Mouse (Mus musculus) cerebellum, adult 9-11 months (tissue): ENCODE results near the gene Ing1.
A peak's percentile ranks its signal among the peaks of the same experiment; 100 is the strongest.

ENCODE experiments used
- DNase-seq: peaks from one replicate; pipeline ENCODE4 v3.0.0; 2022

Gene Ing1

GRCm38 (mm10) chr8:11554799-11555719, at the start of gene Ing1:
TSS of gene Ing1 (plus strand) at chr8:11555571.
- DNase-seq: peak; percentile 97

- no peak for DNase-seq
These were observed 49.3 kb upstream of the Ing1 start for GRCm38 (mm10) chr8:11506074-11506473.

- DNase-seq: no peak
These were observed 48.6 kb upstream of the Ing1 start for GRCm38 (mm10) chr8:11506802-11507201.

GRCm38 (mm10) chr8:11508880-11509279, 46.5 kb upstream of the Ing1 start:
- no peak for DNase-seq

GRCm38 (mm10) chr8:11510971-11511370, 44.4 kb upstream of the Ing1 start:
- DNase-seq: no peak

GRCm38 (mm10) chr8:11512711-11513110, 42.7 kb upstream of the Ing1 start:
- no peak for DNase-seq

GRCm38 (mm10) chr8:11513247-11513646, 42.1 kb upstream of the Ing1 start:
- DNase-seq: no peak

- no peak for DNase-seq
These were observed 39.1 kb upstream of the Ing1 start for GRCm38 (mm10) chr8:11516292-11516691.

GRCm38 (mm10) chr8:11517366-11518055, 37.9 kb upstream of the Ing1 start:
- DNase-seq: no peak

- DNase-seq: no peak
These were observed 37.3 kb upstream of the Ing1 start for GRCm38 (mm10) chr8:11518056-11518396.

GRCm38 (mm10) chr8:11518676-11519075, 36.7 kb upstream of the Ing1 start:
- DNase-seq: no peak

- no peak for DNase-seq
These were observed 32.0 kb upstream of the Ing1 start for GRCm38 (mm10) chr8:11523331-11523730.

- DNase-seq: no peak
These were observed 25.1 kb upstream of the Ing1 start for GRCm38 (mm10) chr8:11530155-11530770.

- DNase-seq: no peak
These were observed 24.5 kb upstream of the Ing1 start for GRCm38 (mm10) chr8:11530849-11531248.

- DNase-seq: no peak
These were observed 20.9 kb upstream of the Ing1 start for GRCm38 (mm10) chr8:11534494-11534893.

- DNase-seq: no peak
These were observed 16.3 kb upstream of the Ing1 start for GRCm38 (mm10) chr8:11539049-11539448.

- no peak for DNase-seq
These were observed 15.2 kb upstream of the Ing1 start for GRCm38 (mm10) chr8:11540182-11540581.

- DNase-seq: no peak
These were observed 13.3 kb upstream of the Ing1 start for GRCm38 (mm10) chr8:11542031-11542430.

GRCm38 (mm10) chr8:11542866-11543265, 12.5 kb upstream of the Ing1 start:
- no peak for DNase-seq

GRCm38 (mm10) chr8:11544386-11544785, 11.0 kb upstream of the Ing1 start:
- DNase-seq: peak; percentile 50

- DNase-seq: no peak
These were observed 8.3 kb upstream of the Ing1 start for GRCm38 (mm10) chr8:11547063-11547462.

- peak; percentile 53 for DNase-seq
These were observed 5.7 kb upstream of the Ing1 start for GRCm38 (mm10) chr8:11549706-11550105.

GRCm38 (mm10) chr8:11550281-11550948, 5.0 kb upstream of the Ing1 start, which contains the start of gene Cars2:
TSS of gene Cars2 (minus strand) at chr8:11550783.
- peak; percentile 93 for DNase-seq
